Mouse (Mus musculus): Measurements from ENCODE around the gene Col19a1.

Col19a1 gene

DNA sequence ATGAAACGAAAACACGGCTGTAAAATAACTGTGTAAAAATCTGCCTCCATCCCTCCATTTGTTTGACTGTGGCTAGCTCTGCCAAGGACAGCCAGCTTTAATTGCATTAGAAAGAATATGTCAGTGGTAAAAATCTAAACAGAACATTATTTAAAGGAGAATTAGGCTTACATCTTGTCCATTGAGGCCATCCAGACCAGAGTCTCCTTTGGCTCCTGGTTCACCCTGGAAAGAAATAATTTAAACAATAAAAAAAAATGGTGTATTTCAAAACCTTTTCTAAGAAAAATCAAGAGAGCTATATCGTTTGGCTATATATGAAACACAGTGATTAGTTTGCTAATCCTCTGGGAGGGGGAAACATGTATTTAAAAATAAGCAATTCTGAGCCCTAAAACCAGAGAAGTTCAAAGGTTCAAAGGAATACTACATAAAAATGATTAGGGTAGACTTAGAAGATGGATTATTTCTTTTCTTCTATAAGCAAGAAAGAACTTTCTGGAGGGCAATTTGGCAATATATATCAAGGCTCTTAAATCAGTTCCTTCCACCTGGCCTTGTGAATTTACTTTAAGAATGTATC, 125.9 kb downstream of the Col19a1 start:
- no peak for DNase-seq (ENCODE audit: low read depth, low spot score)

- no peak for DNase-seq (ENCODE audit: low read depth, low spot score)
Observed at GRCm38 (mm10) chr1:24458015-24458414, 129.3 kb downstream of the Col19a1 start.

DNA sequence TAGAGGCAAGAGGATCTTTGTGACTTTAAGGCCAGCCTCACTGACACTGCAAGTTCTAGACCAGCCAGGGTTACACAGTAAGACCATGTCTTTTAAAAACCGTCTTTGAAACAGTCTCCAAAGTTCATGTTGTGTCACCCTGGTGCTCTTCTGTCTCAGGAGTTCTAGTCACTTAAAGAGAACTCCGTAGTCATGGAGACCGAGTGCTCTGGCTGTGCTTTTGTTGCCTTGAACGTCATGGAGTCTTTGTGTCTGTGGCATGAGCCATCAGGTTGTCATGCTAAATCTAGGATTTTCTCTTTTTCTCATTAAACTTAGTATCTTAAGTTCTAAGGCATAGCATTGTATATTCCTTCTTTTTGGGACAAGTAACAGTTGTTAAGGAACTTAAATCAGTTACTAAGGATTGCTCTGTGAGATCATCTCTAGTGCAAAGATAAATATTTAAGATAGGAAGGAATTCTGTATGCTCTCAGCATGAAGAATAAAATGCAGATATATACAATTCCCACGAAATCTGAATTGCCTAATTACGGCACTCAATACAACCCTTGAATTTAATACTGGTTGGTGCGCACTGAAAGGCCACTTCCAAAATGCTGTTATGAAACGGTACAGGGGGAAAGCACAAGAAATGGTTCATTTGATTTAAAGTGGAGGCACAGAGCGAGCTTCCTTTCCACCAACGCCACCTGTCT, 134.6 kb downstream of the Col19a1 start:
- no peak for DNase-seq (ENCODE audit: low read depth, low spot score)

DNA sequence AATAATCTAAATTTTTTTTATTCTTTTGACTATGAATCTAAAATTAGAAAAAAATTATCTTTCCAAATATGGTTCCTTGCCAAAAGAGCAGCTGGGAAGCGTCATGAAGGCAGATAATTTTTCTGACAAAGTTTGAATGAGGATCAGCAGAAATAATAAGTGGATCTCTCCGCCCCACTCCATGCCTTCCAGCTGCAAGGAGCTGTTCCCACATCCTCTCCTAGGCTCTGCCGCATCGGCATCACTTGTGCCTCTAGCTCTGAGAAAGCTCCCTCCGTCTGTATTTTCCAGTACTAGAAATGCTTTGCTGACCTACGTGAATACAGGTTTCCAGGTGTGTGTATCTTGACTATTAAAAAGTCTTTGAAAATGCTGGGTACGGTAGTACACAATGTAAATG, 135.1 kb downstream of the Col19a1 start:
- DNase-seq (ENCODE audit: low read depth, low spot score) = no peak

DNA sequence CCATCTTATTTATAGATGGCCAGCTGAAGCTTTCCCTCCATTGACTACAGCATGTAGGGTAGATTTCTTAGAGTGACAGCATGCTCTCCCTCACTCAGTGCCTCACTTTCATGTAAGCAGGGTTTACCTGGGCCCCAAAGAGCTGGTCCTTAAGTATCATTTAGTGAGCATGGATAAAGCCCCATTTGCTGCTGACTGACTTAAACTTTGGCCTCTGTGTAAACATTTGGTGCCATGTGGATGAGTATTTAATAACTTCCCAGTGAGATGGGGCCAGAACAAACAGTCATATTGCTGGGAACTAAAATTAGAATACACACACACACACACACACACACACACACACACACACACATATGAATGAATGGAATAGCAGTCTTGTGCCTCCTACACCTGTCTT, 149.8 kb downstream of the Col19a1 start:
- DNase-seq (ENCODE audit: low read depth, low spot score) = no peak

DNA sequence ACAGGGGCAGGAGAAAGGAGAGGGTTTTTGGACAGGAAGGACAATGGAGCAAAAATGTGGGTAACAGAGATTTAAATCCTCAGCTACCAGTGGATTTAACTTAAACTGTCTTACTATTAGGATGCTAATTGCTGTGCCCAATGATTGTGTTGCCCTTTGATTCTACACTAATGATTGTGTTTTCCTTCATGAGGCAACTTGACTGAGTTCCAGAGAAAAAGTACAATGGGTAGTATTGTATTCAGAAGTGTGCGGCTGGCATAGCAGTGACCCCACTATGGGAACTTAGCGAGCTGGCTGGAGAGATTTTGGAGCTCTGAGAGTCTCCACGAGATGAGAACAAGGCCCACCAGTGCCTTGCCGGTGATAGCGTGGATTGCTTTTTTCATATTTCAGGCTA, 159.0 kb downstream of the Col19a1 start:
- DNase-seq (ENCODE audit: low read depth, low spot score) = no peak

- DNase-seq (ENCODE audit: low read depth, low spot score) = no peak
Observed at GRCm38 (mm10) chr1:24378125-24378821, 209.0 kb downstream of the Col19a1 start.

DNA sequence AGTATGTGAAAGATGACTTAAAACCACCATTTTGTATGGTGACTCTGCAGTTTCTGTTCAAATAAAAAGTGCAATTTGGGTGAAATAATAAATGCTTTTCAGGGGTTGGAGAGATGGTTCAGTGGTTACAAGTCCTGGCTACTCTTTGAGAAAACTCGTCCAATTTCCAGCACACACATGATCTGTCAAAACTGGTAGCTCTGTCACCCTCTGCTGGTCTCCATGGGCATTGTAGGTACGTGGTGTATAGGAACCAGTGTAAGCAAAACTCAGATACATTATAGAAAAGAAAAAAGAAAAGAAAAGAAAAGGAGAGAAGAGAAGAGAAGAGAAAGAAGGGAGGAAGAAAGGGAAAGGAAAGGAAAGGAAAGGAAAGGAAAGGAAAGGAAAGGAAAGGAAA, 212.4 kb downstream of the Col19a1 start:
- no peak for DNase-seq (ENCODE audit: low read depth, low spot score)

GRCm38 (mm10) chr1:24373671-24374070, 213.6 kb downstream of the Col19a1 start:
- DNase-seq (ENCODE audit: low read depth, low spot score) = no peak

DNA sequence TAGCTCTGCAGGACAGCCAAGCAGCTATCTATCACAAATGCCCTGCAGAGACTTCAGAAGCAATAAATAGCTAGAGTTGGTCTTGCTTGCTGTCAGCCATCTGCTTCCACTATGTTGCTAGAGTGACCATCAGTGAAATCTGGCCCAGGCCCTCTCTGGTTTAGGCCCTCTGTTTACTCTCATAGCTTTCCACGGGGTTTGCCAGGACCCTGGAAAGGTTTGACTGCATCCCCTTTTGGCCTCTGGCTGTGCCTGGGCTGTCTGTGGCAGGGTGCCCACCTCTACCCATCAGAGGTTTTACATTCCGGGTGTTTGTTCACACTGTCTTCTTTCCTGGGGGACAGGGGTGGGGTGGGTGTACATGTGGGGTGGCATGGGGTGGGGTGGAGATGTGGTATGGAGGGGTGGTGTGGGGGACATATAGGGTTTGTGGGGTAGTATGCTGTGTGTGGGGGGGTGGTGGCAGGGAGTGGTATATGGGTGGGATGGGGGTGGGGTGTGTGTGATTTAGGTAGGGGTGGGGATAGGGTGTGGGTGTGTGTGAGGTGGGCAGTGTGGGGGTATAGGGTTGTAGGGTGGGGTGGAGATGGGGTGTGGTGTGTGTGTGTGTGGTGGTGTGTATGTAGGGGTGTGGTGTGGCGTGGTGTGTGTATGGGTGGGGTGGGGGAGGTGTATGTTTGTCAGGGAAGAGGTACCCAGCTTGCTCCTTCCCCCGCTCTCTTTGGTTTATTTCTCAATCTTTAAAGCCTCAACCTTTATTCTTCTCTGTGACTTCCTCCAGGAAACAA, 214.6 kb downstream of the Col19a1 start:
- no peak for DNase-seq (ENCODE audit: low read depth, low spot score)

GRCm38 (mm10) chr1:24367570-24368517, 219.4 kb downstream of the Col19a1 start:
- no peak for DNase-seq (ENCODE audit: low read depth, low spot score)

DNA sequence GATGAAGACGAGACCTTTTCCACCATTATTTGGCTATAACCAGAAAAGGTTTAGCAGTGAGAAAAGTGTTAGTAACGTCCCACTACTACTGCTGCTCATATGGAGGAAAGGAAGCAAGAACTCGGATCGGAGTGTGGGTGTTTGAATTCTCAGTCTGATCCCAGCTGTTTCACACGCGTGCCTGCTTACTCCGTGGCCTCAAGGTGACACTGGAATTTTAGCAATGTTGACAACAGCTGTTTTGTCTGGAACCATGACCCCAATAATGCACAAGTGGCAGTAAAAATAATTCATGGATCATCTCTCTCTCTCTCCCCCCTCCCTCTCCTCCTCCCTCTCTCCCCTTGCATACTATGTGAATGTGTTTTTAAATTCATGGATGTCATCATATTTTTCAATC, 222.5 kb downstream of the Col19a1 start:
- DNase-seq (ENCODE audit: low read depth, low spot score) = no peak

DNA sequence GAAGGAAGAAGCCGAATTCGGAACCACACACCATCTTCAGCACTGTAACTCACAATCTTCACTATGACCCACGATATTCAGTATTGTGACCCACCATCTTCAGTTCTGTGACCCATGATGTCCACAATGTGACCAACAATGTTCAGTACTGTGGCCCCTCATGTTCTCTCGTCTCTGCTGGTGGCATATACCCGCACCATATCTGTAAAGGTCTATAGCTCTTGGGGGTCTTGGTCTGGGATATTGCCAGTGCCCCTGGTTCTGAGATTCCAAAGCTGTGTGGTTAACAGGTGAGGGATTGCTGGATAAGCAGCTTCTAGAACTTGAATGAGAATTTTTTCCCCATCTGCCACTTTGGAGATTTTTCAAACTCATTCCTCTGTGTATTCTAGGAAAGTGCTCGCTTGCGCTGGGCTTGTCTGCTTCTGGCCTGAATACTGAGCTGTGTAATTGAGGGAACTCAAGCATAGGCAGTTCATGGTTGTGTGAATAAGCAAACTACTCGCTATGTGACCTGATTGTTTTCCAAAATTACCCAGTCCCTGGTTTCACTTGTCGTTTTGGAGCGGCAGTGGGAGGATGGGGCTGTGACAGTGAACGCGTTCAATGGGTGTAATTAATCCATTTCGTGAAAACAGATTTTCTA, 225.2 kb downstream of the Col19a1 start:
- no peak for DNase-seq (ENCODE audit: low read depth, low spot score)

DNA sequence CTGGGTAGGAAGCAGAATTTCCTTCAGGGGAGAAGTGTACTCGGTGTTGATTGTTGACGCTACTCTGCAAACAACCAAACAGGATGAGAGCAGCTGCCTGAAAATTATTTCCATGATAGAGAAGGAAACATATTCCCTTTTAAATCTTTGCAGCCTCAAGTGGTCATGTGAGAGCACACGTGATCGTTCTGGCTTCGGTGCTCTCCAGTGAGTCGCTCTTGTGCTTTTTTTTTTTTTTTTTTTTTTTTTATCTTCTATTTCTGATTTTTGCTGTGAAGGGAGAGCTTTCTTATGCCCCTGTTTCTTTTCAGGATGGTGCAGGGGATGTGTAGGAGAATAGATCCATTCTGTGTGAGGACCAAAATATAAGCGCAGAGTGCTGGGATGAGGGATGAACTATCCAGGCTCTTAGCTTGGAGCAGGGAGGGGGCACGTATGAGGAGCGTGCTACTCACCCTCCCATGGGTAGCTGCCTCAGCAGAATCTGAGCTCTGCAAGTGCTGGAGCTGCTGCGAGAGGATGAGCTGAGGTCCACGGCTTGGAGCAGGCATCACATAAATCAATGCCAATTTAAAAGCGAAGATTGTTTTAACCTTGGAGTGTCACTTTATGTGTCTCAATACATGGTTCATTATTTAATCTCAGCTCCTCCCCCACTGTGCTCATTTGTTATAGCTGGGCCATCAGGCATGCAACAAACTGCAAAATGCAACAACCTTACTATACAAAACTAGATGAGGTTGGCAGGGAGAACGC, 237.6 kb downstream of the Col19a1 start:
- DNase-seq (ENCODE audit: low read depth, low spot score) = no peak

DNA sequence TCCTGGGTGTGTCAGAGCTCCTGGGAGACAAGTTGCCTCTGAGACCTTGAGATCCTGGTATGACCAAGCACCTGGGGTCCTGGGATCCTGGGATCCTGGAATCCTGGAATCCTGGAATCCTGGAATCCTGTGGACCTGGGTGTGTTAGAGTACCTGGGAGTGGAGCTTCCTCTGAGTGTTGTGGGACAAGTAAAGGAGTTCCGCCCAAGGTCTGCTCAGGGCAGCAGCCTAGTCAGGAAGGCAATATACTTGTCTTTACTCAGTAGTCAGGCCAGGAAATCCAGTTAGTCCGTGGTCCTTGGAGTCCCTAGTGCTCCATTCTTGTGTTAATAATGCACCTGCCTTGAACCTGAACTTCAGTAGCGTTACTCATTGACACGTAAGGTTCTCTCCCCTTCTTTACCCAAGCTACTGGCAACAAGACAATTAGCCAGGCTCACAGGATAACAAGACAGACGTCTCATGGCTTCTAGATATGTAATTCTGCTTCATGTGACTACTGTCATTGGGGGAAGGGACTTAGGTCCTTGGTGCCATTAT, 239.6 kb downstream of the Col19a1 start:
- DNase-seq (ENCODE audit: low read depth, low spot score) = no peak

GRCm38 (mm10) chr1:24337556-24338275, 249.6 kb downstream of the Col19a1 start:
- no peak for DNase-seq (ENCODE audit: low read depth, low spot score)

DNA sequence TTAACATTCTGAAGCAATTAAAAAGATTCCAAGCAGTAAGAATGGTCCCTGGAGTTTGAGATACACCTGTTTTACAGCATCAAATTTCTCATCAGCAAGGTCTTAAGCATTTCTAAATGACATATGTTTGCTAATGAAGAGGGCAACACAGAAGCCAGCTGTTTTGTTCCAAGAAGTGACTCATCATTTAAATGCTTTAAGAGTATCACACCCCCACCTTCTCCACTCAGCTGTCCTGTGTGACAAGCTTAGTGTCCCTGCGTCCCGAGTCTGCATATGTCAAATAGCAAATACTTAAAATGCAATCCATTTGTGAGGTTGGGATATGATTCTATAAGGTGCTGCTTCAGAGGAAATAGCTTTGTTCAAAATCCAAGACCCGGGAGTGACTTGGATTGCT, 251.2 kb downstream of the Col19a1 start:
- DNase-seq (ENCODE audit: low read depth, low spot score) = no peak

- no peak for DNase-seq (ENCODE audit: low read depth, low spot score)
Observed at GRCm38 (mm10) chr1:24316961-24317589, 270.2 kb downstream of the Col19a1 start.

Data from WW6 (cell line).